Mouse (Mus musculus) urinary bladder, postnatal 10 days (tissue): ENCODE results near the gene Sfrp5.

Source experiments
- DNase-seq: peaks from one replicate; pipeline ENCODE4 v3.0.0; 2022; ENCODE audit warnings: low spot score

Gene Sfrp5

DNA sequence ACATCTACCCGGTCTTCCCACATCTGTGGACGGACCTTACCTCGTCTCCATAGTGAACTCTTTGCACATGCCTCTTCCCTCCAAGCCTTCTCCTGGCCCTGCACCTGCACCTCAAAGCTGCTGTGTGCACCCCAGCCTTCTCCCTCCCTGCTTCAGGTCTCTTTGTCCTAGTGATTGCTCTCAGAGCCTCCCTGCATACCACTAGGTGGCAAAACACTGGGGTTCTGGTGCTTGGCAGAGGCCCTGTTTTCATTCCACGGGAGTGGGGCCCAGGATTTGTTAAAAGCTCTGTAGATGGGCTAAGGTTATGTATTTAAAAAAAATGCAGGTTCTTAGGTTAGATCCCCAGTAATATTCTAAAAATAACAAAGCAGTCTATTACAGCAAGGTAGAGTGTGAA lies 5.0 kb downstream of the Sfrp5 start:
- DNase-seq = no peak

DNA sequence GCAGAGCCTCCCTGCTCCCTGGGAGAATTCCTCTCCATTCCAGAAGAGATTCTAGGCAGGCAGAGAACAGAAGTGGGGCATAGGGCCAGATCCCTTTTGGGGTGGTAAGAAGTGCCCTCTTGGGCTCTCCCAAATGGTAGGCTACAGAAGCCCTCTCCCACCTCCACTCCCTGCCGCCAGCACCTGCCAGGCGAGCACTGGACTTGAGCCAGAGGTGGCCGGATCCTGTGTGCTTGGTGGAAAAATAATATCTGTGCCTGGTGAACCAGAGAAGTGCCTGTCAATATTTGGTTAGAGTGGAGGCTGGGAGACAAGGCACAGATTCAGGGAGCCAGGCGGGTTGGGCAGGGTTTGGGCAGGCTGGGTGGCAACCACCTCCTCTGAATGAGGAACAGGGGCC lies 5.7 kb downstream of the Sfrp5 start:
- no peak for DNase-seq

- no peak for DNase-seq
Measured at GRCm38 (mm10) chr19:42193311-42193710, 8.7 kb downstream of the Sfrp5 start.

GRCm38 (mm10) chr19:42190494-42190893 lies 11.6 kb downstream of the Sfrp5 start:
- DNase-seq = no peak

GRCm38 (mm10) chr19:42189735-42190134 lies 12.3 kb downstream of the Sfrp5 start:
- no peak for DNase-seq

DNA sequence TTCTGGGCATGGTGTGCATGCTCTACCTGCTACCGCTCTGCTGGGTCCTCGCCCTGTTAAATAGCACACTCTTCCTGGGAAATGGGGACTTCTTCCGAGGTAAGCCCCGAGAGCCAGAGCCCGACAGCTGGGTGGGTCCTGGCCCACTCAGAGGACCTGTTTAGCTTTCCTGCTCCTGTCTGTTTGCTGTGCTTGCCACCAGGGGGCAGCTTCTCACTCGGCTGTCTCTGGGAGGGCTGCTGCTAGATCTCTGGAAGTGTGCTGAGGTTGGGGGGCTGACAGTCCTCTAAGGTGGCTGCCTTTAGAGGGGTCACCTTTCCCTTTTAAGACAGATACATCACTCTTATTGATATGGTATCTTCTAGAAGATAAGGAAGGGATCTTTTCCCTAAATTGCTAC lies 19.4 kb downstream of the Sfrp5 start:
- no peak for DNase-seq

- DNase-seq = no peak
Measured at GRCm38 (mm10) chr19:42179356-42179755, 22.7 kb downstream of the Sfrp5 start.

- no peak for DNase-seq
Measured at GRCm38 (mm10) chr19:42177461-42177860, 24.6 kb downstream of the Sfrp5 start.

GRCm38 (mm10) chr19:42176841-42177240 lies 25.2 kb downstream of the Sfrp5 start:
- DNase-seq = no peak

- peak; percentile 74 for DNase-seq
Measured at GRCm38 (mm10) chr19:42170025-42170969, 31.8 kb downstream of the Sfrp5 start.

DNA sequence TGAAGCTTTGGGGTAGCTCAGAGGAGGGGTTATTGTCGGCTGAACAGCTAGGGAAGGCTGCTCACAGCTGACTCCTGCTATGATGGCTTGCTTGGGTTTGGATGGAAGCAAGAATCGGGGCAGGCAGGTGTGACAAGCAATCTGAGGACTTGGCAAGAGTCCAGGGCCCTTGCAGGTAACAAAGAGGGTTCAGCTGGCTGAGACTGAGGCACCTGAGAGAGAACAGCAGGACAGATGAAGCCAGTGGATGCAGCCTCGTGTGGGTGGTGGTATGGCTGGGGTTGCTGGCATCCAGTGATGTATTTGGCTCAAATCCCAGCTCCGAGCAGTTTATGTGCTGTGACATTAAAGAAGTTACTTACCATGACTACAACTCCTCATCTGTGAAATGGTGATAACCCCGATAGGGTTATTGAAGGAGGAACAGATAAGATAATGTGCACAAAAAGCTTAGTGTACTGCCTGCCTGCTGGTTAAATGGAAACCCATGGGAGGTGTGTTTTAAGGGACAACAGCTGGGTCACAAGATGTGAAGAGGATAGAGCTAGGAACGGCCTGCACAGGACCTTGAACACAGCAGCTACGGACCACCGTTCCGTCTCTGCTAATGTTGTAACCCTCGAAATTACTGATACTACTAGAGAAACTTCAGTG lies 32.6 kb downstream of the Sfrp5 start:
- no peak for DNase-seq

GRCm38 (mm10) chr19:42167489-42167888 lies 34.6 kb downstream of the Sfrp5 start:
- no peak for DNase-seq

DNA sequence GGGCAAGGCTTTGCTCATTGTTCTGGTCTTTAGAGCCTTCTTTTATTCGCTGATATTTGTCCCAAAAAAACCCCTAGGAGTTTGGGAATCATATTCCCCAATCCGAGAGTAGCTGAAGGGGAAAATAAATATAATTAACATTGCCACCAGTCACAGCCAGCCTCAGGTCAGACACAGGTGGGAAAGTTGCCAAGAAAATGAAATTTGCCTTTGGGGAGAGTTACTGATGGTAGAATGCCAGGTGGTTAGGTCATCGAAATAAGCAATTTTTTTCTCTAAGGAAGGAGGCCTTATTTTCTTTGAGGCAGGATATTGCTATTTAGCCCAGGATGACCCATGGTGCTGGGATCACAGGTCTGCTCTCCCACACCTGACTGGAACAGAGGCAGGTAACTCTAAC lies 35.3 kb downstream of the Sfrp5 start:
- no peak for DNase-seq

- DNase-seq = peak; percentile 80
Measured at GRCm38 (mm10) chr19:42166130-42166529, 35.9 kb downstream of the Sfrp5 start.

- no peak for DNase-seq
Measured at GRCm38 (mm10) chr19:42164188-42164587, 37.9 kb downstream of the Sfrp5 start.

DNA sequence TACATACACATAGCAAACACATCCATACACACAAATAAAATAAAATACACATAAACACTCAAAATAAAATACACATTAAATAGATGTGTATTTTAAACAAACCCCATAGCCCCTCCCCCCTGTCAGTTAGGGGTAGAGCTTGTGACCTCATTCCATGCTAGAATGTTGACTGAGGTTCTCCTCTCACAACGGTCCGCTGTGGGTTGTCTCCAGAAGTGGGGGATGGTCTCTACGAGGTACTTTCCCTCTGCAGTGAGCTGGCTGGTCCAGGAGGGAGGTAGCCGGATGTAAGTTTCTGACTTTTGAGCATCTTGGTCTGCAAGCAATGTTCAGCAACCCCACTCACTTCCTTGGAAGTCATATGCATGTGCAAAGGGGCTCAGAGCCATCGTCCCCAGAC lies 38.3 kb downstream of the Sfrp5 start, which contains the start of gene Zfyve27:
Zfyve27 (plus strand) TSS at position 188 of the 400 bp plus-strand sequence.
- DNase-seq = no peak

- no peak for DNase-seq
Measured at GRCm38 (mm10) chr19:42158246-42159017, 43.6 kb downstream of the Sfrp5 start.

DNA sequence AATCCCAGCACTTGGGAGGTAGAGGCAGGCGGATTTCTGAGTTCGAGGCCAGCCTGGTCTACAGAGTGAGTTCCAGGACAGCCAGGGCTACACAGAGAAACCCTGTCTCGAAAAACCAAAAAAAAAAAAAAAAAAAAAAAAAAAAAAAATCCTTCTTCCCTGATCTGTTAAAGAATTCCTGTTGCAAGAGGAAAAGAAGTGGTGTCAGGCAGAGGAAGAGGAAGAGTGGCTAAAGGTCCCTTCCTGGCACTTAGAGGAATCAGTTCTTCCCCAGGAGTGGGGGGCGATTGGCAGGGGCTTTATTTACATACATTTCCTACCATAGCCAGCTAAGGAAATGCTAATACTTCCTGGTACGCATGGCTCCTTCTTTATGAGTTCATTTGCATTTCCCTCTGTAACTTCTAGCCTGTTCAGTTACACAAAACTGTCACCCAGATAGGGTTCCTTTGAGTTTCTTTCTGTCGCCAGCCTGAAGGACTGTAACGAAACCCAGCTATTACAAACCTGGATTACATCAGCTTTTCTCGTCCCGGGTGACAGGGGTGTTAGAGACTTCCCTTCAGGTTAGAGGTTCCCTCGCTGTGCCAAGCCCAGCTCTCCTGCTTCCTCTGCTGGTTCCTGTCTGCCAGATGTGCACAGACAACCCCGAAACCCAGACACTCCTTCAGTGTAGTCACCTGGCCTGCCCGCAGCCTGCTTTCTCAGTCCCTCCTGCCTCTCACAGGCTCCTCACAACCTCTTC lies 44.4 kb downstream of the Sfrp5 start:
- no peak for DNase-seq

DNA sequence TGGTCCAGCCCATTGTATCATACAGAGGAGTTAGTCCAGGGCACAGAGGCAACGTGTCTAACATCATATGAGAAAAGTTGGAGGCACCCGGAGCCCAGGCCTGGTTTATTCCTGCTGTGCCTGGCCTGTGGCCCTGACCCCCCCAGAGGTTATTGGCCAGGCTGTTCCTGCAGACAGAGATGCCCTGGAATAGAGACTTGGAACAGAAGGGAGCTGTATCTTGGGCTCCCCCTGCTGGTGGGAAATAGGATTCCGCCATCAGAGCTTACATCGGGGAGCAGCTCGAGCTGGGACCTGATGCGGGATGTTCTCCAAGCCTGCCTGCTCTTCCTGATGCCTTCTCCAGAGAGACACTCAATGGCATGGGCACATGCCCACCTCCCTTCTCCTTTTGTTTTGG lies 50.1 kb downstream of the Sfrp5 start:
- DNase-seq = peak; percentile 62

GRCm38 (mm10) chr19:42148569-42148860 lies 53.5 kb downstream of the Sfrp5 start:
- DNase-seq = no peak
